Mouse (Mus musculus) CD4-positive, CD25-positive, alpha-beta regulatory T cell, adult 4 months (primary cell): ENCODE data around the gene Mttp. TPM values are rescaled to one million over a fixed set of nuclear protein-coding genes. Genes with fewer than 3 reads are reported as not detected.

Source experiments
- ATAC-seq: one replicate; pipeline ENCODE4 v1.8.0; 2017
- polyA plus RNA-seq, 2 experiments: library from polyadenylated mRNA; unstranded; fragments of 100-300 nt; shearing (Covaris generic); gene quantifications; one replicate each; pipeline ENCODE4 v1.2.1; 2017

Mttp gene
- polyA plus RNA-seq, 2 experiments from 2014 or later = 5.5 to 7.1 TPM

GRCm38 (mm10) chr3:138133916-138134315 is 10.9 kb downstream of the Mttp start:
- ATAC-seq = no peak

DNA sequence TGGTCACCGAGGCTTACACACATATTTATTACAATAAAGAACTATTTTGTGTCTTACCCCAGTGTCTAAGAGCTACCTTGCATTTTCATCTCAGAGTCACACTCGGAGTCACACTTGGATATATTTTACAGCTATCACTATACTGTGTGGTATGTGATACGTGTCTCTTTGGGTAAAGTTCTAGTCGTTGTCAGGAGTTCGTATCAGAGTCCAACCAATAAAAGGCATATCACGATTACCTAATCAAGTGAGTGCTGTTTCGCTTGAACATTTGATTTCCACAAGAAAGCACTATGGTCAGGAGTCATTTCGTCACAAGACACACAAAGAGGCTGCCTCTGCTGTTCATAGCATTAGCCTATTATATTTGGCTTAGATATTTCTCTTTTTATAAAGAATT is 11.3 kb downstream of the Mttp start:
- no peak for ATAC-seq

DNA sequence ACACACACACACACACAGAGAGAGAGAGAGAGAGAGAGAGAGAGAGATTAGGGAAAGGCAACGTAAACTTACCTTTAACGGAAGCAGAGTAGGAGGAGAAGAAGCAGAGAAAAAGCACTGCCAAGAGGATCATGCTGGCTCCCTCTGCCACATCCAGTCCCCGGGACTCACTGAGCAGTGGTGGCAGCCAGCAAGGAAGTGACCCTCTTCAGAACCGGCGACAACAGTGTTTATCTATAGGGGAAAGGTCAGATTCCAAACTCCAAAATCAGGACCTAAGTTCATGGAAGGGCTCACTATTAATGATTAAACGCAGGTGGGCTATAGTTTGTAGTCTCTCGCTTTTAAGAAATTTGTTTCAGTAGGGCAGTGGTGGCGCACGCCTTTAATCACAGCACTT is 13.6 kb downstream of the Mttp start:
- no peak for ATAC-seq

- no peak for ATAC-seq
These were observed 14.1 kb downstream of the Mttp start for GRCm38 (mm10) chr3:138130692-138131091.

DNA sequence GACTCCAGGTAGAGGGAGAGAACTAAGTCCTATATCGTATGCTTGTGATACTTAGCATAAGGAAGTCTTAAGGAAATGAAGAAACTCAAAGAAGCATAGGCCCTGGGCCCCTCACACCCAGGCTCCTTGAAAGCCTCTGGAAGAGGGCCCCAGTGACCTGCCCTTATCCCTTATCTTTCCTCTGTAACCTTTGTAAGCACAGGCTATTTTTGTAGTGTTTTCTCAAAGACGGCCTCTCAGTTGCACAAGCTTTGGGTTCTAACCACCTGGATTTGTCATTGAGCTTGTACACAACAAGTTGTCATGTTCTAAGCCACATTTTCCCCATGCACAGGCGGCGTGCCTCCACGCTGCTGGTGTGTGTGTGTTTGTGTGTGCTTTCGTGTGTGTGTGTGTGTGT is 15.7 kb downstream of the Mttp start:
- ATAC-seq = no peak

DNA sequence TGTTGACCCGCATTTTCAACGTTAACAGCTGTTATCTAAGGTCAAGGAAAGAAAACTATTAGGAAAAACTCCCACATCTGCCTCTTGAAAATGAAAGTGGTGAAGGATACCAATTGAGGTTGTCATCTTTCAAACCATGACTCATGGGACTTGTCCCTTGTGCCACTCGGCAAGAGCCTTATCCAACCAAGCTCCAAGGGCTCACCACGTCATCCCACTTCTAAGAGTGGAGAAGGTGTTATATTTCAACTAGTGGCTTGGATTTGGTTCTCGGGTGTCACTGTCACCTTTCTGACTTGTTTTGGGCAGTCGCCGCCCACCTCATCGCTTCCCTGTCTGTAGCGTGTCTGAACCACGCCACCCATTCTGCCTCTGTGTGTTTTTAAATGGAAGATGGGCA is 20.9 kb downstream of the Mttp start:
- no peak for ATAC-seq

DNA sequence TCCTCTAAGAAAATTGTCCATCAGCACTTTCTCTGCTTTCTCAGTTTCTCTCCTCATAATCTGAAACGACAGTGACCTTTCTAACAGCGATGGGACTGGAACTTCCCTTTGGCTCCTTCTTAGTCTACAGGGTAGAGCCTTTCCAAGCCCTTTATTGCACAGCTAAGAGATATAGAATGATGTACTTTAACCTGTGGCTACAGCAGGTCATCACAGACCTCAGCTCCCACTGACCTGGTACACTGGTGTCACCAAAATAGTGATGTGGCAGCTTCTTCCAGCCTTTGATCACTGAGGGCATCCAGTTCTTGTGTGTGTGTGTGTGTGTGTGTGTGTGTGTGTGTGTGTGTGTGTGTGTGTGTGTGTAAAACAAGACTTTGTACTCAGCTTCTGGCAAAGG is 23.3 kb downstream of the Mttp start:
- no peak for ATAC-seq

- no peak for ATAC-seq
These were observed 25.2 kb downstream of the Mttp start for GRCm38 (mm10) chr3:138119444-138120105.

DNA sequence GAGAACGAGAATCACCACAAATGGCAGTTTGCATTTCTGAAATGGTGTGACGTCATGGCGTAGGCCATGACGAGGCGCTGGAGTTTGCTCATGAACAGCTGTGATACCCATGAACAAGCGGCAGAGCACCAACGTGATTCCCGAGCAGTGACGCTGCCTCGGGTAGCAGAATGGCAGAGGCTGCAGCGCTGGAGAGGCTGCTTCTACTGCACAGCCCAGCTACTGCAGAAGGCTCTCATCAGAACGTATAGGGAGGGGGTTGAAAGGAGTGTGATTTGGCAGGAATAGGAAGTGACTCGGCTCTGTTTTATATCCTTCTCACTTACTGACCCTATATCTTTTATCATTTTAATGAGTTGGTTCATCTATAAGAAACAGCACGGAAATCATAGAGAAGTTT is 25.9 kb downstream of the Mttp start:
- peak; percentile 20 for ATAC-seq

GRCm38 (mm10) chr3:138118392-138118791 is 26.4 kb downstream of the Mttp start:
- no peak for ATAC-seq

DNA sequence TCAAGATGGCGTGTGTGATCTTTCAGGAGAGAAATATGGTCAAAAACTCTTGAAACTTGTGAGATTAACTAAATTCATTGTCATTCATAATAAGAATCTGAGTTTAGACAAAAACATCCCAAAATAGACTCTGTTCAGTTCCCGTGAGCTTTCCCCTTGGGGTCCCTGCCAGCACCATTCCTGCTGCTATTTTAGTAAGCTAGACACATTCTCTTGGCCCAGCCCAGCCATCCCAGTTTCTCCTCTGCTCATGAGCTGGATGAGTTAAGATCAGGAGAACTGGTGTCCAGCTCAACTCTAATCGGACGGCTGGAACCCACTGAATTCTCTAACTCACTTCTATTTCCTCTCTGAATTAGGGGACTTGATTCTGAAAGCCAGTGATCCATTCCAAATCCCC is 27.9 kb downstream of the Mttp start:
- ATAC-seq = no peak

DNA sequence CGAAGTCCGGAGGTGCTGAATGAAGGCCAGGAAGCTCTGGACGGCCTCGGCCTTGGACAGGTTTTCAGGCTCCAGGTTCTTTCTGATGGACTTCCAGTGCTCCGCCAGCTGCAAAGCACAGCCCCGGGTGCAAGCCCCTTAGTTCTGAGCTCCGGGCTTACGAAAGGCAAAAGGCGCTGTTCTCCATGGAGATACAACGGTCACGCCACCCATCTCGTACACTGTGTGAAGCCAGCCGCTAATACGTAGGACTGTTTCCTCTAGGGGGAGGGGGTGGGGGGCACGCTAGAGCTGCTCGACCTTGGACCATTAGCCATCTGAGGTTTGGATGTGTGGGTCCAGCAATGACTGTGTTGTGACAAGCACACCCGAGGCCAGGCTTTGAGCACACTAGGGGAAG is 30.7 kb downstream of the Mttp start:
- ATAC-seq = no peak

GRCm38 (mm10) chr3:138110910-138111782 is 33.6 kb downstream of the Mttp start:
- no peak for ATAC-seq

GRCm38 (mm10) chr3:138106887-138107286 is 37.9 kb downstream of the Mttp start:
- ATAC-seq = no peak

- ATAC-seq = no peak
These were observed 39.7 kb downstream of the Mttp start for GRCm38 (mm10) chr3:138105056-138105455.

GRCm38 (mm10) chr3:138103690-138104089 is 41.1 kb downstream of the Mttp start:
- ATAC-seq = no peak

- no peak for ATAC-seq
These were observed 42.8 kb downstream of the Mttp start for GRCm38 (mm10) chr3:138101936-138102335.

DNA sequence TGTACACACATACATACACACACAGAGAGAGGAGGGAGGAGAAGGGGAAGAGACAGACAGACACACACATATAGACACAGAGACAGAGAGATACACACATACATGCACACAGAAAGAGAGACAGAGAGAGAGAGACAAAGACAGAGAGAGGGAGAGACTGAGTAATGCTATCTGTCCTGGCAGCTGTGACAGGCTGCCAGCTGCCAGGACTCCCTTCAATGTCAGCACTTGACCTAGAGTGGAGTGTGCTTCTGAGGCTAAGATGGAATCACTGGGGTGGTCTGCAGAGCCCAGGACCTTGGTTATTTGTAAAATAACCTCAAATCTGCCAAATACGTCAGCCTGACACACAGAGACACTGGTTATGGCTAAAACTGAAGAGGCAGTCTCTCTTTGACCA is 47.0 kb downstream of the Mttp start:
- ATAC-seq = no peak

GRCm38 (mm10) chr3:138096263-138097028 is 48.3 kb downstream of the Mttp start:
- ATAC-seq = no peak

GRCm38 (mm10) chr3:138095718-138096117 is 49.0 kb downstream of the Mttp start:
- ATAC-seq = no peak

GRCm38 (mm10) chr3:138095301-138095700 is 49.5 kb downstream of the Mttp start:
- ATAC-seq = no peak

DNA sequence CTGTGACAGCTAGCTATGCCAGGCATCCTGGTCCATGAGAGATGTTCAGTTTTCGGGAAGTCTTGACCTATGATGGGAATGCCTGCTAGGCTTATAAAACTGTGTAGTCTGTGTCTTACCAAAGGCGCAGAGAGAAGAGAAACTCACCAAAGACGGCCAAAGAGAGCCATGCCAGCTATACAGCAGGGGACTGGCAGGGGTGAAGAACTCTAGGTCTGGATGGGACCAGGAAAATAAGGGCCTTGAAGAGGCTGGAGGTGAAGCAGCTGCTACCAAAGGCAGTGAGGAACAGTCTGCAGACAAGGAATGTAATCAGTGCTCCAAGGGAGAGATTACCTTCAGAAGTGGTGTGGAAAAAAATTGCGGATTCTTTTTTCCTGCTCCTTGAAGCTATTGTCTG is 60.9 kb downstream of the Mttp start:
- no peak for ATAC-seq

GRCm38 (mm10) chr3:138083073-138083637 is 61.6 kb downstream of the Mttp start:
- no peak for ATAC-seq
